ENCODE assay signal across 10 mouse cellular contexts in genomic region chr4:143297016-143297556, GRCm38 (mm10). TPM values are rescaled to one million over a fixed set of nuclear protein-coding genes. Genes with fewer than 3 reads are reported as not detected.
DNase-seq lines count a peak whose midpoint lies in the region; ATAC-seq and TF ChIP-seq lines count a peak whose summit lies in the region.
"Had no signal": no experiment of that assay in that cellular context is flagged by ENCODE, and none has a peak within 500 bp of the region (broad histone marks: within the 10 kb centered on the region; RNA-seq: fewer than 3 reads in every experiment).

No protein-coding gene starts in this region.

- intact Hi-C loops in left cerebral cortex, postnatal 14 days (cut with DNase I), result no loop called here

- peak overlapping the region; percentile 57; the same call in 1 of the 2 replicates for H3K27ac ChIP-seq in heart, embryonic 10.5 days
- no peak overlapping the region for H3K27ac ChIP-seq in ES-E14 (ENCODE audit: insufficient read depth, low read depth, low read length, poor library complexity, severe bottlenecking)
- 0 out of 2 replicates have a peak overlapping the region, but pooled peaks have one; percentile 15 for H3K27ac ChIP-seq in forebrain, postnatal 0 days (ENCODE audit: low read depth, low read length)
- H3K27ac ChIP-seq in midbrain, embryonic 10.5 days (replicated peaks), result peak overlapping the region; percentile 89
- H3K27ac ChIP-seq in liver, postnatal 0 days (ENCODE audit: low read depth), result no peak overlapping the region

- no peak for TF ChIP-seq EP300 in liver, postnatal 0 days (IDR thresholded peaks at IDR 0.05; ENCODE audit: low read depth)

- in situ Hi-C loops in ES-E14 (cut with MboI; ENCODE audit: low sequenced_read_pairs in 2 of 2, unreplicated experiment in 2 of 2), result no loop called here

- H3K9me3 ChIP-seq in heart, embryonic 10.5 days, result no peaks in the 10 kb centered on the region
- no peaks in the 10 kb centered on the region for H3K9me3 ChIP-seq in ES-E14 (ENCODE audit: control insufficient read depth, insufficient read depth, low read depth, low read length)
- H3K9me3 ChIP-seq in forebrain, postnatal 0 days (ENCODE audit: low read length), result no peaks in the 10 kb centered on the region
- peaks cover 20% of the 10 kb centered on the region for H3K9me3 ChIP-seq in midbrain, embryonic 10.5 days (replicated peaks)
- H3K9me3 ChIP-seq in liver, postnatal 0 days (ENCODE audit: low read length), result no peaks in the 10 kb centered on the region; the same call in 1 of the 2 replicates

- H3K4me1 ChIP-seq in heart, embryonic 10.5 days, result peaks cover 50% of the 10 kb centered on the region
- peaks cover 12 to 35% of the 10 kb centered on the region in 2 experiments; a peak in 3 of 4 replicates for H3K4me1 ChIP-seq in ES-E14 (ENCODE audit: control insufficient read depth in 2 of 2, insufficient read depth in 2 of 2, low read length in 2 of 2, poor library complexity in 1 of 2)
- 0 out of 2 replicates have a peak, but pooled peaks cover 4% of the 10 kb centered on the region for H3K4me1 ChIP-seq in forebrain, postnatal 0 days (ENCODE audit: insufficient read depth)
- peaks cover 76% of the 10 kb centered on the region for H3K4me1 ChIP-seq in midbrain, embryonic 10.5 days
- no peaks in the 10 kb centered on the region for H3K4me1 ChIP-seq in liver, postnatal 0 days (ENCODE audit: insufficient read depth)

- H3K4me3 ChIP-seq in heart, embryonic 10.5 days, result peak overlapping the region; percentile 32
- peak overlapping the region; percentile 49 to 55 for H3K4me3 ChIP-seq in ES-E14 (ENCODE audit: insufficient read depth in 1 of 2, low read depth in 1 of 2, low read length in 2 of 2, poor library complexity in 1 of 2, severe bottlenecking in 1 of 2)
- peak overlapping the region; percentile 17; the same call in 1 of the 2 replicates for H3K4me3 ChIP-seq in forebrain, postnatal 0 days (ENCODE audit: low read depth, low read length)
- H3K4me3 ChIP-seq in midbrain, embryonic 10.5 days, result peak overlapping the region; percentile 77
- no peak overlapping the region for H3K4me3 ChIP-seq in liver, postnatal 0 days (ENCODE audit: low read depth, low read length)

- 23% methylated on average over 12 of the region's 12 CpGs for WGBS in heart, embryonic 10.5 days
- 8% methylated on average over 12 of the region's 12 CpGs for WGBS in forebrain, postnatal 0 days
- WGBS in midbrain, embryonic 10.5 days, result 6% methylated on average over 12 of the region's 12 CpGs
- 26% methylated on average over 12 of the region's 12 CpGs for WGBS in liver, postnatal 0 days (ENCODE audit: insufficient replicate concordance)

- no peak for TF ChIP-seq CTCF in forebrain, postnatal 0 days (IDR thresholded peaks at IDR 0.05; ENCODE audit: low read depth)
- TF ChIP-seq CTCF in liver, postnatal 0 days (IDR thresholded peaks at IDR 0.05; ENCODE audit: low read depth), result no peak

- peak overlapping the region; percentile 49 for H3K4me2 ChIP-seq in forebrain, postnatal 0 days (ENCODE audit: low read depth)
- no peak overlapping the region for H3K4me2 ChIP-seq in liver, postnatal 0 days (ENCODE audit: low read depth, low read length)

- peak overlapping the region; percentile 41; the same call in 1 of the 2 replicates for H3K9ac ChIP-seq in ES-E14 (ENCODE audit: insufficient read depth, low read depth, low read length, poor library complexity, severe bottlenecking)
- H3K9ac ChIP-seq in forebrain, postnatal 0 days, result peak overlapping the region; percentile 22; the same call in 1 of the 2 replicates
- H3K9ac ChIP-seq in liver, postnatal 0 days (replicated peaks), result no peak overlapping the region

- H3K36me3 ChIP-seq in heart, embryonic 10.5 days, result peaks cover 13% of the 10 kb centered on the region; the same call in 1 of the 2 replicates
- H3K36me3 ChIP-seq in ES-E14 (ENCODE audit: control insufficient read depth, insufficient read depth, low read length, poor library complexity, severe bottlenecking), result no peaks in the 10 kb centered on the region; the same call in 1 of the 2 replicates
- no peaks in the 10 kb centered on the region for H3K36me3 ChIP-seq in forebrain, postnatal 0 days (ENCODE audit: insufficient read depth)
- H3K36me3 ChIP-seq in midbrain, embryonic 10.5 days, result peaks cover 31% of the 10 kb centered on the region
- no peaks in the 10 kb centered on the region for H3K36me3 ChIP-seq in liver, postnatal 0 days (replicated peaks; ENCODE audit: insufficient read depth, low read length)

- peaks cover 19% of the 10 kb centered on the region for H3K27me3 ChIP-seq in heart, embryonic 10.5 days (ENCODE audit: insufficient read depth, poor library complexity, severe bottlenecking)
- peaks cover 4% of the 10 kb centered on the region; the same call in 1 of the 2 replicates for H3K27me3 ChIP-seq in forebrain, postnatal 0 days (ENCODE audit: insufficient read depth, low read length)
- peaks cover 25% of the 10 kb centered on the region for H3K27me3 ChIP-seq in midbrain, embryonic 10.5 days (ENCODE audit: low read depth, poor library complexity, severe bottlenecking)
- H3K27me3 ChIP-seq in liver, postnatal 0 days (ENCODE audit: insufficient read depth, low read length), result peaks cover 38% of the 10 kb centered on the region

- ATAC-seq in forebrain, postnatal 0 days, result peak; percentile 62
- ATAC-seq in liver, postnatal 0 days, result no peak

- DNase-seq in heart, embryonic 10.5 days (ENCODE audit: low spot score), result no peak
- no peak for DNase-seq in heart, adult 11 months
- DNase-seq in ES-E14 (ENCODE audit: low read depth, low spot score), result no peak
- peak; percentile 26 for DNase-seq in forebrain, postnatal 0 days
- DNase-seq in midbrain, embryonic 10.5 days (ENCODE audit: low spot score), result peak; percentile 53
- no peak for DNase-seq in liver, postnatal 0 days
- DNase-seq in left cerebral cortex, postnatal 14 days (ENCODE audit: low spot score in 2 of 2), result no peak
- no peak for DNase-seq in left cerebral cortex, adult 11 months (ENCODE audit: low spot score)
- DNase-seq: layer of hippocampus, postnatal 36 days had no signal

TF ChIP-seq in ES-E14, 5 proteins besides CTCF, POLR2A, EP300 and RAD21:
- TF ChIP-seq HCFC1 (IDR thresholded peaks at IDR 0.05; ENCODE audit: borderline replicate concordance, insufficient read depth, low read length), result no peak

RNA-seq across cellular contexts. Expression of gene Pdpn, which starts 2.3 kb away (rescaled TPM):
- 22.8 and 29.8 TPM in 2 replicates for polyA plus RNA-seq in heart, embryonic 10.5 days (2016; fragmentation: Nextera tagmentation; extraction: Ambion mirVana)
- 21.7 and 27.4 TPM in 2 replicates for total RNA-seq in ES-E14 (2012; rRNA removed)
- 31.5 and 36.8 TPM in 2 replicates for total RNA-seq in forebrain, postnatal 0 days (2014; rRNA removed)
- polyA plus RNA-seq in forebrain, postnatal 0 days (2015; fragmentation: Nextera tagmentation; extraction: Ambion mirVana), result 38.7 and 39.2 TPM in 2 replicates
- polyA plus RNA-seq in midbrain, embryonic 10.5 days (2016; fragmentation: Nextera tagmentation; extraction: Ambion mirVana), result 79.5 and 108 TPM in 2 replicates
- 1.6 TPM in 2 replicates for polyA plus RNA-seq in liver, postnatal 0 days (2015; fragmentation: Nextera tagmentation; extraction: Ambion mirVana)
- 10 to 100 TPM; 11.7 to 12.7 TPM for total RNA-seq in left cerebral cortex, postnatal 14 days (2021)

RNA-seq across cellular contexts. Expression of gene Lrrc38, which starts 52.5 kb away (rescaled TPM):
- polyA plus RNA-seq in heart, embryonic 10.5 days (2016; fragmentation: Nextera tagmentation; extraction: Ambion mirVana), result 0.14 TPM in 1 of 2 replicates, not detected in the other
- 0.22 and 0.32 TPM in 2 replicates for total RNA-seq in ES-E14 (2012; rRNA removed)
- total RNA-seq in forebrain, postnatal 0 days (2014; rRNA removed), result 0.08 and 0.29 TPM in 2 replicates
- polyA plus RNA-seq in forebrain, postnatal 0 days (2015; fragmentation: Nextera tagmentation; extraction: Ambion mirVana), result 0.35 and 0.43 TPM in 2 replicates
- polyA plus RNA-seq in midbrain, embryonic 10.5 days (2016; fragmentation: Nextera tagmentation; extraction: Ambion mirVana), result 0.06 and 0.35 TPM in 2 replicates
- not detected in 2 replicates for polyA plus RNA-seq in liver, postnatal 0 days (2015; fragmentation: Nextera tagmentation; extraction: Ambion mirVana)
- total RNA-seq in left cerebral cortex, postnatal 14 days (2021), result 1 to 10 TPM; 1.5 to 1.6 TPM
- polyA plus RNA-seq: spleen, adult 2 months had no signal

Comparison
In these comparisons a context has a peak if more than half of its experiments do, and no peak if none do; other contexts are left out.
1. DNase-seq: peak in forebrain, postnatal 0 days (single experiment) and midbrain, embryonic 10.5 days (single experiment); none in heart, embryonic 10.5 days (single experiment), heart, adult 11 months (single experiment), ES-E14 (single experiment), liver, postnatal 0 days (single experiment), left cerebral cortex, postnatal 14 days (0 of 2) and left cerebral cortex, adult 11 months (single experiment).
2. H3K27ac ChIP-seq: peak in heart, embryonic 10.5 days (single experiment), forebrain, postnatal 0 days (single experiment) and midbrain, embryonic 10.5 days (single experiment); none in ES-E14 (single experiment) and liver, postnatal 0 days (single experiment).